Mouse (Mus musculus): ENCODE data around the gene Atf3. TPM values are rescaled to one million over a fixed set of nuclear protein-coding genes. Genes with fewer than 3 reads are reported as not detected.

The Atf3 gene
- total RNA-seq, 2 experiments from 2014 or later, result 1.2 to 1.4 TPM

DNA sequence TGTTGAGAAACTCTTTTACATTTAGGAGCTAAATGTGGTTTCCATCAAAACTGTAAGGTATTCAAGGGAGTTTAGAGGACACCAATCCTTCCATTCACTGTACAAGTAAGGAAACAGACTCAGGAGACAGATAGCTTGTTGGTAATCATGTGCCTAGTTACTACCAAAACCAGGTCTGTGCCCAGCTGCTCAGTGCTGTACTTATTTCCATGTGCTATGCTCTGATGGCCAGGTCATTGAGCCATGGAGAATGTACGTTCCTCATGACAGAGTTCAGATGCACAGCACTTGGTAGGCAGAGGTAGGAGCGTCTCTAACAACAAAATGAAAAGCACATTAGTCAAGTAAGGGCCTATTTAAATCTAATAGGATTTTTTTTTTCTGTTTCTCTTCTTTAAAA, 8.7 kb upstream of the Atf3 start:
- DNase-seq, result no peak

DNA sequence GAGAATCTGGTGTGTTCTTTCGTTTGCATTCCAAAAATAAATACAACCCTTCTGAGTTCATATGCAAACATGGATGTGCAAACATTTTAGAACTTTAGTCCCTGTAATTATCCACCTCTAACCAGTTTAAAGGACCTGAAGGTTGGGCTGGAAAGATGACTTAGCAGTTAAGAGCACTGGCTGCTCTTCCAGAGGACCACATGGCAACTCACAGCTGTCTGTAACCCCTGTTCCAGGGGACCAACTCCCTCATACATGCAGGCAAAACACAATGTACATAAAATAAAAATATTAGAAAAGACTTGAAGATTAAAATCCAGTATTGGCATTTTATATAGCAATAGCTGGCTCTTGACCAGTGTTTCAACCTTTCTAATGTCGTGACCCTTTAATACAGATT, 7.9 kb upstream of the Atf3 start:
- no peak for DNase-seq

DNA sequence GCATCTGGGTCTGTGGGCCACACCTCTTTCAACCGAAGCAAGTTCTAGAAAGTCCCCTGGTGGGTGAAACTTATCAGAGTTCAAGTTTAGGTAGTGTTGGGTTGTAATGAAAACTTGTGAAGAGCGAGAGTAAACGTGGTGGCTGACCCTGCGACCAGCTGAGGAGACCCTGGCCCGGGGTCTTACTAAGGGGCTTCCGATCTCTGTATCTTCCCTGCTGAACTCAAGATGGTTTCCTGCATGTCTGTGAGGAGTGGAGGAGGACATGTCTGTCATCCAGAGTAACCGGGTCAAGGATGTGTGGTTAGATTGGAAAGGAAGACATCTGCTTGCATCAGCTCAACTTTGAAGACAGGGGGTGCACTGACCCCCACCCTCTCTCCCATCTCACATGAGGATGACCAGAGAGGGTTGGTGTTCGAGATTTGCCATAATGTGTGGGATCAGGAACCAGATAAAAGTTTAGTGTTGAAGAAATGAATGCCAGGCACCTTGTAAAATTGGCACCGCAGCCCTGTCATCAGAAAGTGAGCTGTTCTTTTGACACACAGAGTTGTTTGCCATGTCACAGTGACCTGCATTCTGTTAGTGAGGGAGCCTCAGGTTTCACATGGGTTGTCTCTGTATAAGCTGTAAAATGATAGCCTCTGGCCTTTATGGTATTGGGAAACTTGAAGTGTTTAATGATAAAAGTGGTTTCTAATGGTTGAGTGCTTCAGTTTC, 7.3 kb upstream of the Atf3 start:
- DNase-seq, result no peak

DNA sequence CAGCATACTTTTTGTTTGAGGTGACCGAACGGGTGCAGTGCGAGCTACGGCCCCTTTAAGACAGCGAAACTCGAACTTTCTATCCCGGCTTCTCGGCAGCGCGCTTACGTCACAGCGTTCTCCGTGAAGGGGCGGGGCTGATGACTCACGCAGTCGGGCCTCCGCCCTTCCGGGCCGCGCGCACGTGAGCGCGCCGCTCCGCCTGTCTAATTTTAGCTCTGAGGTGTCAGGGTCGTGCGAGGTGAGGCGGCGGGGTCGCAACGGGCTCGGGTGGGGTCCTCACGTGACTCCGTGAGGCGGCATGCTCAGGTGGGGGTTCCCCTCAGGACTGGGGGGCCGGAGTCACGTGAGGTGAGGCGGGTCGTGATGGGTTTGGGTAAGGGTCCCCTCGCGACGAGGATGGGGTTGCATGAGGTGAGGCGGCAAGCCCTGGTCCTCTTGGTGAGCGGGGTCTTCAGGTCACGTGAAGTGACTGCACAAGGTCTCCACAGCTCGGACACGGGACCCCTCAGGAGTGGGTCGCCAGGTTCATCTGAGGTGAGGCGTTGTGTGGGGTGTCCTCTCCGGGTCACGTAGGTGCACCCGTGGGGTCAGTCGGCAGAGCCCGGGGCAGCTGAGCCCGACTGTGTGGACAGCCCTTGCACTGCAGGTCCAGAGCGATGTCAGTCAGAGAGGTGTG, 6.6 kb upstream of the Atf3 start:
- peak; percentile 90 to 91 for DNase-seq

DNA sequence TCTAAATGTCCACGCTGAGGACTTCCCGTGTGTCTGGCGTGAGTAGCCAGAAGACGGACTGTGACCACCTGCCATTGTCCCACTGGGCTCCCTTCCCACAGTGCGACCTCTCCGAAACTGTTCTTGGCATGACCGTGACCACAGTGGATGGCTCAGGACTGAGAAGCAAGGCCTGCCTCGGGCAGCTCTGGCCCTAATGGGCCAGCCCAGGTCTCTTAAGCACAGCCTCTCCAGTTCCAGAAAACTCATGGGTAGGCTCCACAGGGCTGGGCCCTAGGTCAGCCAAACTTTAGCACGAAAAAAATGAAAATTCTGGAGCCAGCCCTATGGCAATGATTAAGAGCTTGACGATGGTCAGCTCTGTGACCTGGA, 6.1 kb upstream of the Atf3 start:
- no peak for DNase-seq

DNA sequence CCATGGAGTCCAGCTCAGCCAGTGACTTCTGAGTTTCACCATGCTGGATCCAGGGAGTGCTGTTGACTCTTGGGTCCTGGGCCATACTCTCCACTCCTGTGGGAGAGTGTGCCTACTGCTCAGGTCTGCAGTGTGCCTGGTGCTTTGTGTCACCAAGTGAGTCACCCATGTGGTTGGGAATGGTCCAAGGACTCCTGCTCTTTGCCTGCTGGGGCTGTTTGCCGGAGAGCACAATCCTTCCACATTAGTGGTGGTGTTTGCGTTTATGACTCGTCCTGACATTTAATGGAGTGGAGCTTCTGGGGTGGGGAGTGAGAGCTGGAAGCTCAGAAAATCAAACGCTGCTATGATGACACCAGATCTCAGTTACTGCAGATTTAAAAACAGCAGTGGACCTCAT, 4.2 kb upstream of the Atf3 start:
- no peak for DNase-seq

DNA sequence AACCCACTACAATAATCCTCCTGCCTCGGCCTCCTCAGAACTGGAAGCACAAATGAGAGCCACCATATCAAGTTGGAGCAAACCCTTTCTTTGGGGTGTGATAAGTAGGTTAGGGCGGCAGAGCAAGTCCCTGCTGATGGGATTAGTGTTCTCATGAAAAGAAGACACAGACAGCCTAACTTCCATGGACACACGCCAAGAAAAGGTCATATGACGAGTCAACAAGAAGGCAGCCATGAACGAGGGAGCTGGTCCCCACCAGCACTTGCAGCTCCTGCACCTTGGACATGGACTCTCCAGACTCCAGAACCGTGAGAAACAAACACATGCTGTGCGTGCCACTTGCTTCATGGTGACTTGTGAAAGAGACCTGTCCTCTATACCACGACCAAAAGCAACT, 2.7 kb upstream of the Atf3 start:
- DNase-seq, result no peak

DNA sequence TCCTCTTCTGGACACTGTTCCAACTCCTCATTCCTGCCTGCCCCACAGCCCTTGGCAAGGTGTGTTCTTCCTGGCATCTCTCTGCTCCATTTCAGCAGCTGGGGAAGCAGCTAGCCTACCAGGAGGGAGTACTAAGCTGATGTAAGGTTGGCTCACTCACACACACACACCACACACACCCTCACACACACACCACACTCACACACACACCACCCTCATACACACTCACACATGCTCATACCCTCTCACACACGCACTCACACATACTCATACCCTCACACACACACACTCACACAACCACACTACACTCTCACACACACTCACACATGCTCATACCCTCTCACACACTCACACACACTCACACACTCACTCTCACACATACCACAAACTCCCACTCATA, 1.9 kb upstream of the Atf3 start:
- no peak for DNase-seq

DNA sequence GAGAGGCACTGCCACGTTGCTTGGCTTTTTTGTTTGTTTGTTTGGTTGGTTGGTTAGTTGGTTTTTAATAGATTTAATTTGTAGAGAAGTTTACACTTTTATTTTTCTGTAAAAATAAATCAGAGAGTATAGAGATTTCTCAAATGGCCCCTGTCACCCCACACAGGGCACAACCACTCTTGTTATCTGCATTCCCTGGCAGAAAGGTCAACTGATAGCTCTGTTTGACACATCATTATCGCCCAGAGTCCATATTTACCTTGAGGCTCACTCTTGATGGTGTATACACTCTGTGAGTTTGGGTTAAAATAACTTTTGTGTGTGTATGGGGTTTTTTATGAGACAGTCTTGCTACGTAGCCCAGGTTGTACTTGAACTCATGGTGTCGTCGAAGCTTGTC, 744 bp upstream of the Atf3 start:
- no peak for DNase-seq

DNA sequence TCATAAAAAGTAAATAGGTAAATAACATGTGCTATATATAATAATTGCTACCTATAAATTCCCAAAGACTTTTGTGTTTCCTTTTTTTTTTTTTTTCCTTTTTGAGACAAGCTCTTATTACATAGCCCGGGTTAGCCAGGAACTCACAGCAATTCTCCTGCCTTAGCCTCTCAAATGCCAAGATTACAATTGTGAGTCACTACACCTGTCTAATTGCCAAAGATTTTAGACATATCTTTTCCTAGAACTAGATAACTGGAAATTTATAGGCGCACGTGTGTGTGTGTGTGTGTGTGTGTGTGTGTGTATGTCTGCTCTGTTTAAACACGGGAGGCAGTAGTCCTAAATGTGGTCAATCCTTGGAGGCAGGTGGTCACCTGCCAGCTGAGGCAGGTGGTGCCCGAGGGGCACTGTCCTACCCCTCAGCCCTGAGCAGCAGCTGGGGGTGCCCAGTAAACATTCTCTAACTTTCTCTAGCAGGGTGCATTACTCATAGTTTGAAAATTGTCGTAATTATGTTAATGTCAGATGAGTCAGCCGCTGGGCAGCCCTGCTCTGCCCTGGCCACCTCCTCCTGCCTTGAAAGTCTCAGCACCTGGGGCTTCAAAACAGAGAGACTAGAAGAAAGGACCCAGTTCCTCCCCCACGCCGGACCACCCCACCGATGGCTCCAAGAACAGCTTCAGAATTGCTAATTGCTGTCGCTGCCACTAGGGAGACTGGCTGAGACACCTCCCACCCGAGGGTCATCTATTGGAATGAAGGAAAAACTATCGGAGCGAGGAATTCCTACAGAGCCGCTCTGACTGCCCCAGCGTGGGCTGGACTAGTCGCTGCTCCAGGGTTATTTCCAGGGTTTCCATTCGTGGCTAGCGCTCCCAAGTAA, 1.8 kb downstream of the Atf3 start:
- no peak for DNase-seq

DNA sequence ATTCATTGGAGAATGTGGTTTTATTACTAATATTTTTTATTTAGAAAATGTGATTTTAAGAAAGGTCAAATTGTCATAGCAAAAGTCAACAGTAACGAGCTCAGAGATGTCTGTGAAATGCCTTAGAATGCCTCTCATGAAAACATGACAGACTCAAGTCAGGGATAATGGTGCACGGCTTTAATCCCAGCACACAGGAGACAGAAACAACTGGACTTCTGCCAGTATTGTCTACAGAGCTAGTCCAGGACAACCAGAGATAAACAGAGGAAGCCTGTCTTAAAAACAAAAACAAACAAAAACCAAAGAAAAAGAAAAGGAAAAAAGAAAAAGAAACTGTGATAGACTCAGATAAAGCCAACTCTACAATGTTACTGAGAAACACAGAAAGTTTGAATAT, 6.7 kb downstream of the Atf3 start:
- DNase-seq, result no peak

DNA sequence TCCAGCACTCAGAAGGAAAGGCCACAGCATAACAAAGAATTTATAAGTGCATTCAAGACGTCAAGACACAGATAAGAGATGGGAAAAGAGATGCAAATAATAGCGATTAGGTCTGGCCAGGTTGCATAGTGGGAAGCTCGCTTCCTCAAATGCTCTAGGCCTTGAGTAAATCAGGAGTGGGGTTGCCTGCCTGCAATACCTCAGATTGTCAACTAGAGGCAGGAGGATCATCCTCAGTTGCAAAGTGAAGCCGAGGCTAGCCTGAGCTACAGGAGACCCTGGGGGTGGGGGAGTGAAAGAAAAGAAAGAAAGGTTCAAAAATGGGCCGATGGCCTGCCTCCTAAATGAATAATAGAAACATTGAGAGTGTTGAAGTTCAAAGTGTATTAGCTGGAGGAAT, 12.0 kb downstream of the Atf3 start:
- no peak for DNase-seq

DNA sequence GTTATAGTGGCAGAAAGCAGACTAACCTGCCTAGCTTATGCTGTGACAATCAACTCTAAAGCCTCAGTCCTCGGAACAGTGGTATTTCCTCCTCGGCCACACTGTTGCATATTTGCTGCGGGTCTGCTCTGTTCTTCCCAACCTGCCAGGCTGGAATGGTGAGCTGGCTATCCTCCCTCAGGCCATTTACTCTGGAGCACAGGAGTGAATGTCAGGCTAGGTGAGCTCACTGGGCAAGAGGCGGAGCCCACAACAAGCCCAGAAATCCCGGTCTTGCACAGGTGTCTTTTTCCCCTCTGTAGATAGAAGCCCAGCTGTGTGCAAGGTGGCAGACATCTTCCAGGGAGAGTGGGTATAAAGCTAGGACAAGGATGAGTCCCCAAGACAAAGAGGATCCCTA, 13.0 kb downstream of the Atf3 start:
- no peak for DNase-seq

DNA sequence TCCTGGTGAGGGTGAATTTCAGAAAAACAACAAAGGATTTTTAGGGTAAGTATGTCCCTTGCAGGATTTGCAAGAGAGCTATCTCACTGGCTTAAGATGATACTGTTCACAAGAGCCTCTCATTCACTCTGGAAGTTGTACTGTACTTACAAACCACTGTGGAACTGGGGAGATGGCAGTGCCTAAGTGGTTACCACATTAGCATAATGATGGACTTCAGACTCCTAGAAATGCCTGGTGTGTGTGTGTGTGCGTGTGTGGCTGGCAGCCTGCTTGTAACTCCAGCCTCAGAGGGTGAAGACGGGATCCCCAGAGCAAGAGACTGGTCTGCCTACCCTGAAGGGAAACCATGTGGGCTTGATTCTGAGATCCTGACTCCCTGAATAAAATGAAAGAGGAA, 14.3 kb downstream of the Atf3 start:
- DNase-seq, result no peak

DNA sequence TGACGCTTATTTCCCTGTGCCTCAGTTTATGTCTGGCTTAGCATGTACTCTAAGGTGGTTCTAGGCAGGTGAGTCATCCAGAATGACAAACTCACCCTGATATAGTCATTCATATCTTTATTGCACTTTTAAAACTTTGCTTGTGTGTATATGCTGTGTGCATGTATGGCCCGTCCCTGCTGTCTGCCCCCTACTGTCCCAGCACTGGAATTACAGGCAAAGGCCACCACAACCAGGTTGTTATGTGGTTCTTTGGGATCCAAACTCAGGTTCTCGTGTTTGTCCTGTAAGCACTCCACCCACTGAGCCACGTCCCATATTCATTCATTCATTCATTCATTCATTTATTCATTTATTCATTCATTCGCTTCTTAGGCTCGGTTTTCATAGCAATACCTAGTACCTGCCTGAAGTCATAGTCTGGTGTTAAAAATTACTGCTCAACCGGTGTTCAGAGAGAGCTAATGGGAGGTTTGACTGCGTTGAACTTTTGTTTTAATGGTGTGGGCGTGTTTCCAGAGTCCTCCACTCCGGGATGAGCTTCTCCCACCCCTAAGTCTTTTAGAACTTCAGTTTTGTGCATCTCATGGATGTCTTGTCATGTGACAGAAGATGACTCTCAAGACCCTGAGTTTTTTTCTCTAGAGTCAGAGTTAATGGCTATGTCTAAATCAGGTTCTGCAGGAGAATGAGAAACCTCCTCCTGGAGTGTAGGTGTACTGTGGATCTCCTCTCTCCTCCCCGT, 15.5 kb downstream of the Atf3 start:
- no peak for DNase-seq

DNA sequence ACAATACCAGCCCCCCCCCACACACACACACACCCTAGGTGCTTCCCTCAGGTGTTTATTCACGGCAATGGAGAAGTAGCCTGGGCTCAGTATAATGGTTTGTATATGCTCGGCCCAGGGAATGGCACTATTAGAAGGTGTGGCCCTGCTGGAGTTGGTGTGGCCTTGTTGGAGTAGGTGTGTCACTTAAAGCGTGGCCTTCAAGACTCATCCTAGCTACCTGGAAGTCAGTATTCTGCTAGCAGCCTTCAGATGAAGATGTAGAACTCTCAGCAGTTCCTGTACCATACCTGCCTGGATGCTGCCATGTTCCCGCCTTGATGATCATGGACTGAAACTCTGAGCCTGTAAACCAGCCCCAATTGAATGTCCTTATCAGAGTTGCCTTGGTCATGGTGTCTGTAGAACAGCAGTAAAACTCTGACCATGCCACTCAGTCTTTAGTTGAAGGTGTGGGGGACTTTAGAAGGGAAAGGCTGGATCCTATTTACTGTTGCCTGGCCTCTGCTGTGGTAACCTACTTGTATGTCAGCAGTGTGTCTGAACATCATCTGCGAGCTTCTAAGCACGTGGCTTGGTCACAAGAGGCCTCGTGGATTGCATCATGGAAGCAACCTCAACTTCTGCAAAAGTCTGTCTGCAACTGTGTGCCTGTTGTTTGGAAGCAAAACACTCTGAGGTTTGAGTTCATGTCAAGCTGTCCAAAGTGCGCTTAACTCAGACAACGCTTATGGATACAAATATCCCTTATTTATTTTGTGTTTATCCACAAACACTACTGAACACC, 16.8 kb downstream of the Atf3 start:
- DNase-seq, result no peak

DNA sequence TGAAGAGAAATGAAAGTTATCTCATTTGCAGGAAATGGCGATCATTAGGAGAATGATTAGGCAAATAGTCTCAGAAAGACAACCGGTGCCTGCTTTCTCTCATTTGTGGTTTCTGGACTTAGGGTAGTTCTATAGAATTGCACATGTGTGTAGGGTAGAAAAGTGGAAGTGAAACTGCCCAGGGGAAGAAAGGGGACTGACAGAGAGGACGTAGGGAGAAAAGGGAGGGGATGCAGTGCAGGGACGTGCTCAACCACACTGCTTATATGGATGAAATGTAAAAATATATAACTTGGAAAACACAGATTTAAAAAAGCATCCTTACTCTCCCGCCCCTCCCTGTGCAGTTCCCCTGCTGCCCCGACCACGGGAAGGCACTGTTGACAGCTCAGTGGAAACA, 19.9 kb downstream of the Atf3 start:
- DNase-seq, result no peak

DNA sequence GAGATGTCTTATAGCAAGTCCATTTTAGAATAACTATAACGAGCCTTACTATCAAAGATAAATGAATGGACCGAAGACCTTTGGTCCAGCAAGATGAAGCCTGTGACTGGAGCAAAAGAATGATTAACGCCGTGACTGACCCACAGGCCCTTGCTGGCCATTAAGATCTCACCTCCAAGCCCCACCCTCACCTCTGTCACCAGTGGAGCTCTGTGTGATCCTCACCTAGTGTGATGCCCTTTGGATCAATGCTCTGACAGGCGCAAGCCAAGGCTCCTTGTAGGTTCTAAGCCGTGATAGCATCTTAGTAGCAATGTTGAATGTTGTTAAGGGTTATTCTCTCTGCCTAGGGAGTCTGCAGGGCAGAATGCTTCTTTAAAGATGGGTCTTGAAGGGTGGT, 21.8 kb downstream of the Atf3 start:
- DNase-seq, result no peak

DNA sequence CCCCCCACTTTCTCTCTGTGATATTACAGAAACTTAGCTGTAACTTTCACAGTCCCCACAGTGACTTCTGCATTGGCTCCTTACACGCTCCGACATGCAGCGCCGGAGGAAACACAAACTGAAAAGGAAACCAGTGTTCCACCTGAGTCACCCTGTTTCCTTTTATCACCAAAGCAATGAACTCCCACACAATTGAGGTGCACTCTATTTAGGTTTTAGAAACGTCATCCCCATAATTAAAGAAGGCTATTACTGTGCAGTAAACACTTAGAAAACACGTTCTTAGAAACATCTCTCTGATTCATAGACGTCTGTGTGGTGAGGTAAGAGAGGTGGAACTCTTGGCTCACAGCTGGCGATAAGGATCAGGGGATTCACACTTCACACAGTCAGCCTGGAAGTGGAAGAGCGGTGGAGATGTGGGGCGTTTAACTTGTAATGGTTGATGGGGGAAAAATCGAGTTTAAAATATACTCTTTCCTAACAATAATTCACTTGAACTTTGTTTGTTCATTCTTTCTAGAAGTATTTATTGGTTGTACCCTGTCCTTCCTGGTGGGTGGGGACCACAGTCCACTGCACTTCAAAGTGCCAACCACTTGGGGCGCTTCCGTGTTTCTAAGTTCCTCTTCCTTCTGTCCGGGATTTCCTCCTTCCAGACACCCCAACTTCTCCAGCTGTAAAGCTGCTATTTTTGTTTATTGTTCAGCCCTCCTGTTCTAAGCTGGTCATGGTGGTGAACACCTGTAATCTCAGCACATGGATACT, 24.0 kb downstream of the Atf3 start:
- DNase-seq, result no peak

DNA sequence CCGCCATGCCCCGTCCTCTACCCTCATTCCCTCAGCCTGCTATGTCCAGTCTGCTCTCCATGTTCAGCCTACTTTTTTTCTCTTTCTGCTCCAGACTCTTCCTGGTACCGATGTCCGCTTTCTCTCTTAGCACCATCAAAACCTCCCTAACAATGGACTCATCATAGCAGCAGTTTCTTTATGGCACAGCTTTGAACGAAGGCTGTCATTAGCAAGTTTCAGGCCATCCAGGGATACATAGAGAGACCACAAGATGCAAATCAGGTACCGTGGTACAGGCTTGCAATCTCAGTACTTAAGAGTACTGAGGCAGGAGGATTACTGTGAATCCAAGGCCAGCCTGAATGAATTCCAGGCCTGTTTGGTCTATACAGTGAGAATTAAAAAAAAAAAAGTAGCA, 25.1 kb downstream of the Atf3 start:
- DNase-seq, result no peak

DNA sequence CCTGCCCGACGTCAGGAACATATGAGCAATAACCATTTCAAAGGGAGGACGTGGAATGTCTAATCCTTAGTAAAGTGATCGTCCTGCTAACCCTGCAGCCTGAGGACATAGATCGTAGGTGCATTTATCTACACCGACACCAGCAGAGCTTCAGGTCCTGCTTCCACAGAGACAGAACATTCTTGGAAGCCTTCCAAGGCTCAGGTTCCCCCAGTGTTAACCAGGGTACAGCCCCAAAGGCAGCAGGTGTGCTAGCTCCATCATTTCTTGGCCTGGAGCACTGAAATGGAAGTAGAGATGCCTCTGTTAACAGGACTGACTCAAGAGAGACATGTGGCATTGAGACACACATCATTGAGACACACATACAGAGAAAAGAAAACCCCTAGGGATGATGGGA, 25.6 kb downstream of the Atf3 start:
- no peak for DNase-seq
